Mouse (Mus musculus): ENCODE measurements around the gene Gm5426.
"Not testable (repeated sequence)": the region's sequence is repeated elsewhere in the genome, so short reads cannot be mapped to it uniquely, and the experiment has no call there.

Gene Gm5426

GRCm38 (mm10) chr10:96139274-96139673, 2.9 kb downstream of the Gm5426 start:
- DNase-seq = not testable (repeated sequence)

- no peak for DNase-seq
Observed at GRCm38 (mm10) chr10:96146578-96146977, 10.2 kb downstream of the Gm5426 start.

GRCm38 (mm10) chr10:96148250-96148699, 11.9 kb downstream of the Gm5426 start:
- peak; percentile 82 for DNase-seq

DNA sequence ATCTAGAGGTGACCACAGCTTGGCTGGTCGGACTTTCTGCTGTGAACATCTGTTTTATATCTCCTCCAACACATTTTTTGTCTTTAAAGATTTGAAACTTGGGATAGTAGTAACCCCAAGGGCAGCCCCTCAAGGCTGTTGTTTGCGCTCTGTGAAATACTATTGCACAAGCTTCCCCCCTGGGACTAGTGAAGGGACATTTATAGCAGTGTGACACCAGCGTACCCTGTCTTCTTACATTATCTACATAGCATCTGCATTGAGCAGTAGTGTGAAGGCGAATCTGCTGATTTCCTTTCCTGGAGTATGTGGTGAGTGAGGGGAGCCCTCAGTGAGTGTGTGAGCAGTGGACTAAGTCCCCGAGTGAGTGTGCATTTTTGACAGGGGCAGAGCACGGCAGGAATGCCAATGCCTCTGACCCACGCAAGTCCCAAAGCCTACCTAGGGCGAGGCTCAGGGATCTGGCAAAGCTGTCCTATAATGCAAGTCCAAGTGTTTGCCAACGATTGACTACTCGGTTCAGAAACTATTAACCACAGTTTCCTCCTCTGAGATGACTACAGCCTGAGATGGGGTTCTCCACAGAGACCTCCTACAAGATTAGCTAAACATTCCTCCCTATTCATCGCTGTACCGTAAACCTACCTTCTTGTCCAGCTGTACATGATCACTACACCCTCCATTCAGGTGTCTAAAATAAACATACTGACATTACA, 14.2 kb downstream of the Gm5426 start:
- DNase-seq = peak; percentile 37

DNA sequence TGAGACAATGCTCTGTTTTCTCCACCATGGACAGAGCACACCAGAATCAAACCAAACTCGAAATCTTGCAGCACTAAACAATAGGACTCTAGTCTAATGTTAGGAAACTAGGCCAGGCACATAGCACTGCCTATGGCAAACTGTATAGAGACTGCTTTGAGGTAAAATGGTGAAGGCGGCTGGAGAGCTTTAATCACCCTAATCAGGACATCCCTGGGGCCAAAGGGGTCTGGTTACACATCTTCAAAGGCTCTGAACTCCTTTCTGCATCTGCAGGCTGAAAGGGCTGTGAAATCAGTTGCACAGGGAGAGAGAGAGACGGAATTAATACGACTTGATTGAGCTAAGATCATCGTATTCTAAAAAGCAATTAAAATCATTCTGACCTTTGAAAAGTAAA, 16.9 kb downstream of the Gm5426 start:
- DNase-seq = no peak

- DNase-seq = no peak
Observed at GRCm38 (mm10) chr10:96162975-96163706, 26.7 kb downstream of the Gm5426 start.

- DNase-seq = no peak
Observed at GRCm38 (mm10) chr10:96163791-96164190, 27.4 kb downstream of the Gm5426 start.

GRCm38 (mm10) chr10:96165260-96165659, 28.9 kb downstream of the Gm5426 start:
- DNase-seq = no peak

- DNase-seq = no peak
Observed at GRCm38 (mm10) chr10:96168998-96169397, 32.6 kb downstream of the Gm5426 start.

GRCm38 (mm10) chr10:96171546-96171945, 35.1 kb downstream of the Gm5426 start:
- DNase-seq = no peak

DNA sequence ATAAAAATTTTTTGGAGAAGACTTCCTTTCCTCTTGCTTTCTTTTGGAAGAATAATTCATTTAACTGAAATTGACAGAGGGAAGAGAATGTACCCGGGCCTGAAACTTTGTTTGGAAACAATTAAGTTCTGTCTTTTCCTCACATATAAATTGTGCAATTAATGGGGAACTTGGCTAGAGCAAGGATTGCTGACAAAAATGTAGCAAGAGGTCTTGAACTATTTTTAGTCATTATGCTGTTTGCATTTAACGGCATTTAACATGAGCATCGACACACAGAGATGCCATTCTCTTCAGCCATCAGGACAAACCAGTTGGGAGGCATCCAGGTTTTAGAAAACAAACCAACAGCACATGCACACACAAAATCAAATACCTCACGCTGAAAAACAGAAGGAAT, 36.6 kb downstream of the Gm5426 start:
- no peak for DNase-seq

DNA sequence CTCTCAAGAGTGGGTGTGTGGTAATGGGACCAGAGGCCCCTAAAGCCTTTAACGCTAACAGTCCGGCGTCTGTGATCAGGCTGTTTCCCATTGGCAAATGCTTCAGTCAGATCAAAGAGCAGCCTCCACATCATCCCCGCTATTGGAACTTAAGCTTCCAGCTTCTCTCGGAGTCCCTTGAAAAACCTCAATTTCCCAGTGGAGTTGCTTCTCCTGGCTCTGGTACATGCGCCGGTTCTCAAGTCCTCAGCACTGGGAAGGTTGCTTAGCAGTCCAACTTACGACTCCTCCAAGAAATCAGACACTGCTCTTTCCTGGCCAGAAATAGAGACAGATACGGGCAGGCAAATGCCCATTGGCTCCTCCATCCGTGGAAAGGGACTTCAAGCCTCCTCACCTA, 37.4 kb downstream of the Gm5426 start:
- no peak for DNase-seq

- no peak for DNase-seq
Observed at GRCm38 (mm10) chr10:96176916-96177315, 40.5 kb downstream of the Gm5426 start.

- DNase-seq = no peak
Observed at GRCm38 (mm10) chr10:96180554-96181397, 44.4 kb downstream of the Gm5426 start.

GRCm38 (mm10) chr10:96181398-96181790, 45.0 kb downstream of the Gm5426 start:
- no peak for DNase-seq

DNA sequence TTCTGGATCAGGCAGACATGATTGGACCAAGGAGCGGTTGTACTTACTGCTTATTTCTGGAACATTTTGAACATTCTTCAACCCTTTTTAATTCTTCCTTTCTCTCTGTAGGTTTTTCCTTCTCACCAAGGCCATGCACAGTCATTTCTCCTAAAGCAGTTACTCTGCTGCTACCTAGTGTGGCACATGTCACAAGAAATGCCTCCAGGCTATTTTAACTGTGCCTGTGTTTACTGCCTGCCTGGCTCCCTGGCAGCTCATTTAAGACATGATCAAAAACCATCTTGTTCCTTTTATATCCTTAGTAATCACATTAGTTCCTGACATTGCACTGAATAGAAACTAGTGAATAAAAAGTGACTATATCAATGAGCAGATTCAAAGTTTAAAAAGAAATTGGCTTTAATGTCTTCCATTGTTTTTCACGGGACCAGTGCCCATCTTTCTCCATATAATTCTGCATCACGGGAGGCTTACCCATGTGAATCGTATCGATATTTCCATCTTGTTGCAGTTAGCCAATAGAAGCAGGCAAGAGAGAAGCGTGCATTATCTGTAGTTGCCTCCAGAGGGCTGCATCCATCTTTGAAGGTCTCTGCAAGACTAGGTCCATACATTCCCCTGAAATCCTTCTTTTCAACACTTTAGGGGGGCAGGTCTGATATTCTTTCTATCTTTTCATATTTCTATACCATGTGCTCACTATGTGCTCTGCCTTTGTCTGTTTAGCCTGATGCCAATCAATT, 45.7 kb downstream of the Gm5426 start:
- no peak for DNase-seq

DNA sequence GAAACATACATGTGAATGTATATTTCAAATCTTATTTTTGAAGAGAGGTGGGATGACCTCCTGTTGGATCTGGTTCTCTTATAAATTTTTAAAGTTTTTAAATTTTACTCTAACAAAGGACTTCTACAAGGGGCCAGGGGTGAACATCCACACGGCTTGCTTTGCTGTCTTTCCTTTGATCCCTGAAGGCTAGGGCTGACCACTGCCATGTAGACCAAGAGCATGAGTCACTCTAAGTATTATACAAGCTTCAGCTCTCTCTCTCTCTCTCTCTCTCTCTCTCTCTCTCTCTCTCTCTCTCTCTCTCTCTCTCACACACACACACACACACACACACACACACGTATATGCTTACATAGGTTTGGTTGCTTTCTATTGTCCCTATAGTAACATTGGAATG, 48.6 kb downstream of the Gm5426 start:
- no peak for DNase-seq

DNA sequence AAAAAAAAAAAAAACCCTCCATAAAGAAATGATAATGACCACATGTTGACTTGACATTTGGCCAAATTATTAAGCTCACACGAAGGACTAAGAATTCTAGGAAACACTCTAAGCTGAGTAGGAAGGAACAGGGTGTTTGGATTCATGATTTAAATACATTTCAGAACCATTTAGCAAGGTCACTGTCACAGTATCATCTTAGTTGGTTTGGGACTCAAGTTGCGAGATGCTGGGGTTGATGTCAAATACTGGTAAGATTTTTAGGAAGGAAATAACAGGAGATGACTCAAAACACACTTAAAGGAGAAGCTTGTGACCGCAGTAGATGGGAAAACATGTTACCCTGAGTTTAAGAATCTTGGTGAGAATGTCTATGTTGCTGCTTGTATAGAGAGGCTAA, 49.2 kb downstream of the Gm5426 start:
- no peak for DNase-seq
